Comparison of ENCODE assay signal across 8 mouse cellular contexts in the genomic region with DNA sequence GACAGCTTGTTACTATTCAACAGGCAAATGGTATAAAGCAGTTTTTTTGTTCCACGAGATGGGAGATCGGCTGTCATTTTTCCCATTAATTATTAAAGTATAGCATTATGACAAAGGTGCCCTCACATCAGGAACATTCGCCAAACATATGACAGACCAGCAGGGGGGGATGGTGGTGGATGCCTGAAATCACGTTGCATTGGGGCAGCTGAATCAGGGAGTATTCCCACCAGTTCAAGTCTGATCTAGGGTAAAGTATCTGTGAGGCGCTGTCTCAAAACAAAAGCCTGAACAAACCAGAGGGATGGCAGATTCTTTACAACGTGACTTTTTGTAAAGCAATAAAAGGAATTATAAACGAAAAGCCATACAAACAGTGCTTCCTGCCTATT. TPM values are rescaled to one million over a fixed set of nuclear protein-coding genes. Genes with fewer than 3 reads are reported as not detected.
DNase-seq lines count a peak whose midpoint lies in the region; ATAC-seq lines count a peak whose summit lies in the region.

No protein-coding gene starts in this region.

- H3K9ac ChIP-seq in heart, embryonic 15.5 days = peak overlapping the region; percentile 77
- H3K9ac ChIP-seq in stomach, embryonic 16.5 days (ENCODE audit: low read length) = peak overlapping the region; percentile 90

- H3K9me3 ChIP-seq in heart, embryonic 15.5 days (replicated peaks) = no peaks in the 10 kb centered on the region
- no peaks in the 10 kb centered on the region for H3K9me3 ChIP-seq in stomach, embryonic 16.5 days (replicated peaks; ENCODE audit: control insufficient read depth, low read length)

- ATAC-seq in heart, embryonic 15.5 days (replicated peaks; ENCODE audit: insufficient number of reproducible peaks, insufficient read depth, low FRiP score, low read depth) = no peak
- peak; percentile 66 for ATAC-seq in megakaryocyte progenitor cell, adult 5-6 weeks (replicated peaks; ENCODE audit: poor library complexity)
- no peak for ATAC-seq in stomach, embryonic 16.5 days (ENCODE audit: insufficient read depth, low FRiP score)

- H3K27ac ChIP-seq in heart, embryonic 15.5 days = peak overlapping the region; percentile 91
- peak overlapping the region; percentile 31 for H3K27ac ChIP-seq in stomach, embryonic 16.5 days (ENCODE audit: low read length)

- peak; percentile 30 for DNase-seq in gastrocnemius, adult 18-20 months (ENCODE audit: low spot score)
- no peak for DNase-seq in gastrocnemius, postnatal 36 days
- peak; percentile 61 for DNase-seq in R1 (ENCODE audit: low read depth, low spot score)
- DNase-seq in embryo, embryonic 9.5 days (ENCODE audit: extremely low spot score) = peak; percentile 53
- DNase-seq in kidney, postnatal 36 days = peak; percentile 58 to 66

- H3K27me3 ChIP-seq in heart, embryonic 15.5 days = no peaks in the 10 kb centered on the region
- H3K27me3 ChIP-seq in stomach, embryonic 16.5 days (ENCODE audit: control insufficient read depth, insufficient read depth, low read length) = no peaks in the 10 kb centered on the region

- 20% methylated on average over 7 of the region's 7 CpGs for WGBS in heart, embryonic 15.5 days
- 14% methylated on average over 7 of the region's 7 CpGs for WGBS in stomach, embryonic 16.5 days

- peak overlapping the region; percentile 93 for H3K4me3 ChIP-seq in heart, embryonic 15.5 days
- H3K4me3 ChIP-seq in stomach, embryonic 16.5 days (replicated peaks; ENCODE audit: low read length) = peak overlapping the region; percentile 88

- peaks cover 36% of the 10 kb centered on the region for H3K4me1 ChIP-seq in heart, embryonic 15.5 days (replicated peaks)
- peaks cover 5% of the 10 kb centered on the region; the same call in 1 of the 2 replicates for H3K4me1 ChIP-seq in stomach, embryonic 16.5 days (ENCODE audit: control insufficient read depth, insufficient read depth, low read length)

- H3K36me3 ChIP-seq in heart, embryonic 15.5 days = no peaks in the 10 kb centered on the region
- H3K36me3 ChIP-seq in stomach, embryonic 16.5 days (ENCODE audit: control insufficient read depth, insufficient read depth, low read length) = no peaks in the 10 kb centered on the region

- intact Hi-C loops in gastrocnemius, postnatal 36 days (cut with DNase I) = no loop called here

- peak overlapping the region; percentile 82 for H3K4me2 ChIP-seq in heart, embryonic 15.5 days
- peak overlapping the region; percentile 79 for H3K4me2 ChIP-seq in stomach, embryonic 16.5 days (ENCODE audit: low read depth, low read length)

RNA-seq across cellular contexts. Expression of gene Dtnbp1, which starts 1.1 kb away (rescaled TPM):
- total RNA-seq in gastrocnemius, adult 18-20 months (2021) = 10 to 100 TPM; 66.3 to 78.4 TPM
- total RNA-seq in gastrocnemius, postnatal 36 days (2021) = 10 to 100 TPM; 38.1 to 47.0 TPM
- 82.1 and 97.8 TPM in 2 replicates for polyA plus RNA-seq in heart, embryonic 15.5 days (2015; fragmentation: Nextera tagmentation; extraction: Ambion mirVana)
- total RNA-seq in megakaryocyte progenitor cell, adult 5-6 weeks (2015) = 89.4 and 94.5 TPM in 2 replicates
- total RNA-seq in megakaryocyte progenitor cell, adult 5-6 weeks (2017) = 98.2 and 104 TPM in 2 replicates
- 46.5 and 50.1 TPM in 2 replicates for polyA plus RNA-seq in stomach, embryonic 16.5 days (2015; fragmentation: Nextera tagmentation; extraction: Ambion mirVana)

Comparison
In these comparisons a context has a peak if more than half of its experiments do, and no peak if none do; other contexts are left out.
1. DNase-seq: peak in gastrocnemius, adult 18-20 months (single experiment), R1 (single experiment), embryo, embryonic 9.5 days (single experiment) and kidney, postnatal 36 days (2 of 2); none in gastrocnemius, postnatal 36 days (0 of 2).